Mouse (Mus musculus) heart, postnatal 36 days (tissue): ENCODE data around the gene Six1. TPM values are rescaled to one million over a fixed set of nuclear protein-coding genes. Genes with fewer than 3 reads are reported as not detected.

Experiments
- DNase-seq, 2 experiments: peaks; one replicate each; pipeline ENCODE4 v3.0.0; 2021 to 2022
- intact Hi-C: fragments of 180-260 bp; cut with DNase I; formaldehyde crosslinking; loops from one replicate; pipeline ENCODE4 v1.15.1; 2025
- total RNA-seq, 2 experiments: library from RNA; stranded (reverse); gene quantifications; 2 replicates each; pipeline ENCODE4 v1.2.3; 2021

Six1 gene
- total RNA-seq, 2 experiments from 2014 or later, result 0.89 to 1.3 TPM

DNA sequence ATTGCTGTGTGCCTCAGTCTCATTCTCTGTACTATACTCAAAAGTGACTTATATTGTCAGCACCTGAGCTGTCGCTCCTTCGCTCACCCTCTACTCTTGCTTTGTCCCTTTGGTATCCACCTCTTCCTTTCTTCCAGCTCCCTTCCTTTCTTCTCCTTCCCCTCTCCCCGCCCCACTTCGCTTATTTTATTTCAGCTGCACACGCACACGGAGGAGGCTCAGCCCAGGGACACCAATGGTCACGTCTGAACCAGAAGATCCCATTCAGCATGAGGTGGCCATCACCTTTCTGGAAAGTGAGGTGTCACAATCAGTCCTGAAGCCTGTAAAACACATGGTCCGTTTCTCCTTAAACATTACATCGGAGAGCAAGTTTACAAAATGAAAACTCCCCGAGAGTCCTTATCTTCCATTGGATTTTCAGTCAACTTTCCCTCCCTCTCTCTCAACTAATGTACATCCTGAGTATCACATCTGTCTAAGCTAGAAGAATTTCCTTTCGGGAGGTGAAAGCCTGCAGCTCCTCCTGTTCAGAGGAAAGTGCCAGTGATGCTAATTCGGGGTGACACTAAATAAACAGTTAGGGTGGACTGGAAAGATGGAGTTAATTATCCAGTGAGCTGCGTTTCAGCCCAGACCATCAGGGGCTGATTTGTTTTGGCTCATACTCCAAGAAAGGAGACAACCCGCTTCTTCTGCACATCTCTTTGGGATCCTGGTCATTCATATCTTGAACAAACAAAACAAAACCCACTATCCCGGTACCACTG lies 2.7 kb downstream of the Six1 start:
- no peak for DNase-seq
- intact Hi-C loops, result no loop called here

DNA sequence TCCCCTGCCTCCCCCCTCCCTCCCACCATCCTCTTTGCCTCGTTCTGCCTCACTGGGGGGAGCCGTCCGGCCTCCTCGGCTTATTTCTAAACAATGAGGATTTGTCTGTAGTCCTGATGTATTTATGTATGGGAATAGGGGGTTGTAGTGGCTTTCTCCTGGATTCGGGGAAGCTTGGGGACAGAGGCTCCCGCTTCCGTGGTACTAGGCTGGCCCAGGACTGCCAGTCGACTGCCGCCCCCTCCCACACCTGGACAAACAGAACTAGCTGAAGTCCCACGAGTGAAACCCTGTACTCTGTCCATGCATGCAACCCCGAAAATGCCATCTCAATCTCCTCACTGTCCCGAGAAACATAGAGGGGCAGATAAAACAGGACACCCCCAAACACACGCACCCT lies 3.4 kb downstream of the Six1 start:
- intact Hi-C loops, result no loop called here
- DNase-seq, result no peak

DNA sequence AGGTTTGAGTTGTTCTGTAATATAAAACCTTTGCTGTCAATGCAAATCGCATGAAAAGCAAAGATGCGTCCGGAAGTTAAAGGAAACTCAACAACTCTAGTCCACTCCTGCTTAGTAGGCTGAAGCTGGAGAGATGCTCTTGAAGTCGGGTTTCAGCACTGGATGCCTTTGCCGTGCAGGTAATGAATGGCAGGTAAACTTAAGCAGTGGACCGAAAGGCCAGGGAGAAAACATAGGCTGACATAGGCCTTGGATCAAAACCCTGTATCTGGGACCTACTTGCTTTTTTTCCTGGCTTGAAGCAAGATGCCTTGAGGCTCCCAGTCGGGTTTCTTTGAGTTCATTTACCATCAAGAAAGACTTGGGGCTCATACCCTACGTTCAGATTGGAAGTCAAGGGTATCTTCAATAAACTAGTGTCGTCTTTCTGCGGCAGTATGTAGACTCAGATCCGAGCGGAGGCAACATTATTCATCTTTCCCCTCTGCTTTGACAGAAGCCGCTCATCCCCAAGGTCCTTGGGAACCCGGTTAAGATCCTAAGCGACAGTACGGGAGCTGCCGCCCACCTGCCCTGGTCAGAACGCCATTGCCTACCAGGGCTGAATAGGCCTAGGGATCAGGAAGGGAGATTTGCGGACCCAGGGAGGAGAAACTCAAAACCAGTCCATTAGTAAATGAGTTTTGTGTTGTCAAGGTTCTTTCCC lies 4.0 kb downstream of the Six1 start:
- intact Hi-C loops, result loop anchor here (5.0 kb wide), 4 partner anchors 63 to 403 kb away; partner anchors contain the start of genes Six4, Slc38a6 and Trmt5
- DNase-seq, result no peak

DNA sequence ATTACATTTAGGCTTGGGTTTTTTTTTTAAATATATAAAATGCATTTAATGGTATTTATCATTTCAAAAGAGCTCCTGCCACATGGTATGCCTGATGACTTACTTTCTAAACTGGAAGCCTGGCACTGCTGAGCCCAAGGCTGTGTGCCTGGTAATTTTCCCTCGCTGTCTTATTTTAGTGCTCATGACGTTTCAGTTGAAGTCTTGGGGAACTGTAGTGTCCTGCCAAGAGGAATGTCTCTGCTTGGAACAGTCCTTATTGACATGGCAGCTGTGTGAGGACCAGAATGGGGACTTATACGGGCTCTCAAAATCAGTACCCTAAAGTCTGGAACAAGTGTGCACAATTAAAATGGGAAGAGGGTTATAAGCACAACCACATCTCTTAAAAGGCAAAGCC lies 5.2 kb downstream of the Six1 start:
- DNase-seq, result no peak
- intact Hi-C loops, result loop anchor here (5.0 kb wide), 4 partner anchors 64 to 404 kb away; partner anchors contain the start of genes Six4, Slc38a6 and Trmt5

DNA sequence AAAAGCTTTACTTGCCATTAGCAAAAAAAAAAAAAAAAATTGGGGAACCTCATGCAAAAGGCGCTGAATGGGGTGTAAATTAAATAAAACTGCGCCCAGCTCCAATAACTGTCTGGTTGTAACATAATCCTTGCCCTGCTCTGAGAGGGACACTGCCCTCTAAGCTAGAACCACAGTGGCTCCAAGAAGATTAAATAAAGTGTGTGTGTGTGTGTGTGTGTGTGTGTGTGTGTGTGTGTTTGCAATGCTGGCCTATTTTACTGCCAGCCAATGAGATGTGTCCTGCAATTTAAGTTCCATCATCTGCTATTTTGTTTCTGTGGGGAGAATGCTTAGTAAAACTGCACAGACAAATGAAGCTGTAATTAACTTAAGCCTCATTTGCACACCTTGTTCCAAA lies 6.1 kb downstream of the Six1 start:
- no peak for DNase-seq
- intact Hi-C loops, result loop anchor here (5.0 kb wide), 4 partner anchors 65 to 405 kb away; partner anchors contain the start of genes Six4, Slc38a6 and Trmt5

DNA sequence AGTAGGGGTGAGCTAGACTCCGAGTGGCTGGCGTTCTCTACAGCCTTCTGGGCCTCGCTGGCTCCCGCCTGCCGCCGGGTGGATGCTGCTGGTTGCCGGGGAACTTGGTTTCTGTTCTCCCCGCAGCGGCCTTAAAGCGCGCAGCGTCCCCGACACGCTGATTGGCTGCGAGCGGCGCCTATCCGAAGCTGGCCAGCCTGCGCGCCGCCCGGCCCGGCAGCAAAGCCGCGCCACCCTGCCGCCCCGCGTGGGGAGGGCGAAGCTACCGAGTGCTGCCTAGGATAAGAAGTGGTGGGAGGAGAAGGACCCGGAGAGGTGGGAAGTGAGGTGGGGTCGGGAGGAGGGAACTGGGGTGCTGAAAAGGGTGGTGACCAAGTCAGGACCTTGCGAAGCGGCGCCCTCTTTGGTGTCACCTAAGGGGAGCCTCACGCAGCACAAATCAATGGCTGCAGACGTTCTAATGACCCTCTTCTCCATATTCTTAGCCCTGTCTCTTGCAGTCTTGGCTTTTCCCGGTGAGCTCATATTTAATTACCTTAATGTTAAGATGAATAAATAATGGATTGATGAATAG lies 7.0 kb downstream of the Six1 start:
- intact Hi-C loops, result loop anchor here (5.0 kb wide), 4 partner anchors 66 to 406 kb away; partner anchors contain the start of genes Six4, Slc38a6 and Trmt5
- peak; percentile 74 to 81 for DNase-seq

DNA sequence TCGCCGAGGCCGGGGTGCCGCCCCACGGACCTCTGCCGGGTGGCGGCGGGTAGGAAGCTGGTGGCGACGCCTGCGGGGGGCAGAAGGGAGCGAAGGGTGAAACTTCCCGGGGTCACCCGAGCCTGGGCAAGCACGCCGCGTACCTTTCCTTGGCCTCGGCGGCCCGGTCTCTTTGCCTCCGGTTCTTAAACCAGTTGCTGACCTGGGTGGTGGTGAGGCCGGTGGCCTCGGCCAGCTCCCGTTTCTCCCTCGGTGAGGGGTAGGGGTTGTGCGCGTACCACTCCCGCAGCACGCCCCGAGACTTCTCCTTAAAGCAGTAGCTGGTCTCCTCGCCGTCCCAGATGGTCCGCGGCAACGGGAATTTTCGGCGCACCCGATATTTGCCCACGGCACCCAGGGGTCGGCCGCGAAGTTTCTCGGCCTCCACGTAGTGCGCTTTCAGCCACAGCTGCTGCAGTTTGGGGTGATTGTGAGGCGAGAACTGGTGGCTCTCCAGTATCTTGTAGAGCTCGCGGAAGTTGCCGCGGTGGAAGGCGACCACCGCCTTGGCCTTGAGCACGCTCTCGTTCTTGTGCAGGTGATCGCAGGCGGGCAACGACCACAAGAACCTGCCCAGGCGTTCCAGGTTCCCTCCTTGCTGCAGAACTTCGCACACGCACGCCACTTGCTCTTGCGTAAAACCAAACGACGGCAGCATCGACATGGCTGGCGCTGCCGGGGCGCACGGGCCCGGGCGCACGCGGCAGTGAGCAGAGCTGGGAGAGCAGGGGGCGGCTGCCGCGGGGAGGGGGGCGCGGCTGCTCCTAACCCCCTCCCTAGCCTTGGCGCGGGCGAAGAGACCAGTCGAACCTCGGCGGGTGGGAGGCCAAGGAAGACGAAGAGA lies 7.7 kb downstream of the Six1 start:
- intact Hi-C loops, result loop anchor here (5.0 kb wide), 4 partner anchors 66 to 406 kb away; partner anchors contain the start of genes Six4, Slc38a6 and Trmt5

DNA sequence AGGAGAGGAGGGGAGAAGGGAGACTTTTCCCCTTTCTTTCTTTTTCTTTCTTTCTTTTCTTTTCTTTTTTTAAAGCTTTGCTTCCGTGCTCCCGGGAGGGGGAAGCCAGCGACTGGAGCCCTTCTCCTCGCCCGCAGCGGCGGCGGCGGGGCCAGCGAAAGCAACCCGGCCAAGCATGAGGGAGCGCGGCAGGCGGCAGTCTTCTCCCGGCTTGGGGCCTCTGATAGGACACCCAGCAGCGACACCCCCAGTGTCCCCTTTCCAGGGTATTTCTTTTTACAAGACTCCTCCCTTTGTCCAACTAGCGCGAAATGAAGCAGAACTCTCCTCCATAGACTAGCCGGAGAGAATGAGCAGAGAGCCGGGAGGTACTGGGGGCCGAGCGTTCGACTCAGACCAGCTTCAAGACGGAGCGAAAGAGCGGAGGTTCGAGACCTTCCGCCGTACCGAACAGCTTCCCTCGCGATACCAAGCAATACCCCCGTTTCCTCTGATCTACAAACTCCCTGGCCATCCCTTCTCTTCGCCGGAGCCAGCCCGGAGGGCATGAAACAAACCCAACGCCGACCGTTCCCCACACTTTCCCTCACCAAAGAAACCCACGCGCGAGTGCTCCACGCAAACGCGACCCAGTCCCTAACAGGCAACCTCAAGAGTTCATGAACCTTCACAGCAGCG lies 8.5 kb downstream of the Six1 start:
- peak; percentile 60 to 77 for DNase-seq
- intact Hi-C loops, result loop anchor here (5.0 kb wide), 4 partner anchors 67 to 407 kb away; partner anchors contain the start of genes Six4, Slc38a6 and Trmt5

More for the DNA sequence above, 7.7 kb downstream of the Six1 start:
- peak in 1 of 2 experiments; percentile 24 for DNase-seq

DNA sequence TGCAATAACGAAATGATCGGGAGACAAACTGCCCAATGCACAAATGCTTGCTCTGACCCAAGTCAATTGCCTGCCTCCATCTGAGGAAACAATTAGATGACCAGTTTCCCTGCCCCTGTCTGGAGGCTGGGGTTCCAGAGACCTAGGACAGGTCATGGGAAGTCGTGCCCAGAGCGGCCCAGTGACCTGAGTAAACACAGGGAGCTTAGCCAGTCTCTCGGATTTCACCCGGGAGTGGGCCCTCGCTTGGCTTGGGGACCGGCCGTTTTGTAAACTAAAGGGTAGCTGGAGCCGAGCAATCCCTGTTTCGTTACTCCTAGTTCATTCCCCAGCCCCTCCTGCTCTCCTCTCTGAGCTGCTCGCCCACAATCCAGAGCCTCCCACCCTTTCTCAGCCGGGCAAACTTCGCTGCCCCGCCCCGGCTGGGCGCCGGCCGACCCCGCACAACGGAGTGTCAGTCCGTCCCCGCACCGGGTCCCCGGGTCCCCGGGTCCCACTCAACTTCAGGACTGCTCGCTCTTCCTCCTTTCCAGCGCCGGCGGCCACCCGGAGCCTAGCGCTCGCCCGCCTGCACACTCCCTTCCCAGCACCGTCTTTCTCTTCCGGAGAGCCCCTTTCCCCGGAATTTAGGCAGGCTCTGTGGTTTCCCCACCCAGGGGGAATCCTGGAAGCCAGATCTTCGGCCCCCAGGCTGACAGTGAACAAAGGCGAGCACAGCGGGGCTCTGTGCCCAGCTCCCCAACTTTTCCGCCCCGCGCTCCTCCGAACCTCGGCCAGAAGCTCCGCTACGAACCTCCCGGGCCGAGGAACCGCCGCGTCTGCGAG lies 9.3 kb downstream of the Six1 start:
- intact Hi-C loops, result loop anchor here (5.0 kb wide), 5 partner anchors 68 to 408 kb away; partner anchors contain the start of genes 4930447C04Rik, Six4, Slc38a6 and Trmt5
- DNase-seq, result peak; percentile 58 to 79

DNA sequence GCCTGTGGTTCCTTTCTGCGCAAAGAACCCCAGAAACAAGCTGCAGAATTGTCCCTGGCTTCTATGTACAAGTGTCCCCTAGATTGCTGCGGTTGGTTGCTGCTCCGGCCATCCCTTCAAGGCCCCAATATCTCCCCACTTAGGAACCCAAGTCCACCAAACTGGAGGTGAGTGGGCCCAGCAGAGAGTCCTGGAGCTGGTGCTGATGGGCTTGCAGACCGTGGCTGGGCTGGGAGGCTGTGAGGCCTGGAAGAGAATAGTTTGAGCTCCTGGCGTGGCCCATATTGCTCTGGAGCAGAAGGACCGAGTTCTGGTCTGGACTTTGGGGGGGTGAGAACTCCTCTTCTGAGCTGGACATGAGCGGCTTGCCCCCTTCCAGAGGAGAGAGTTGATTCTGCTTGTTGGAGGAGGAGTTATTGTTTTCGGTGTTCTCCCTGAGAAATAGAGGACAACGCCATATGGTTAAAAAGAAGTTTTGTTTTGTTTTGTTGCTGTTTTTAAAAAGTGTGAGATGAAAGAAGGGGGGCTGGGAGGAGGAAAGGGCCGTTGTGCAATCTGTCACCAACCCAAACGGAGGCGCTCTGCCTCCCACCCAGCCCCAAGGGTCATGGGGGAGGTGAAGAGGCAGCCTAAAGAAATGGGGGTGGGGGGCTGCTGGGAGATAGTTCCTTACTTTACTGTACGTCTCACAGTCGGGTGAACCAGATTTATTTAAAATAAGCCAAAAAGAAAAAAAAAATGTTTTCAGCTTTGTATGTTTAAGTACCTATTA lies 10.1 kb downstream of the Six1 start:
- intact Hi-C loops, result loop anchor here (5.0 kb wide), 1 partner anchor 101 kb away; the partner anchor contains the start of gene 4930447C04Rik
- peak; percentile 24 to 61 for DNase-seq

DNA sequence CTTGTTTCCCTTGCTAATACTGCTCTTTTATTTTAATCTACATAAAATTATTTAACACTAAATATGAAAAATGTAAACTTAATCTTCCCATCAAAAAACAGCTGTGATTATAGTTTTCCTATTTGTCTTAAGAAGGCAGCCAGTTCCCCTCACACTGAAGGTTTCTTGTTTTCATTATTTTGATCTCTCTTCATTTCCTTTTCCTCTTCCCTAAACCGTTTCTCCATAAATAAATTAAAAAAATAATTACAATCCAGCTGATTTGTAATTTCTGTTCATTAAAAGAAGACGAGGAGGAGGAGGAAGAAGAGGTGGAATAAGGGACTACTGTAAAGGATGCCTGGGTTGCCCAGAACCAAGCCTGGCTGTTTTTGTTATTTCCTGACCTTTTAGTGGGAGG lies 10.8 kb downstream of the Six1 start:
- no peak for DNase-seq
- intact Hi-C loops, result loop anchor here (5.0 kb wide), 1 partner anchor 101 kb away; the partner anchor contains the start of gene 4930447C04Rik

DNA sequence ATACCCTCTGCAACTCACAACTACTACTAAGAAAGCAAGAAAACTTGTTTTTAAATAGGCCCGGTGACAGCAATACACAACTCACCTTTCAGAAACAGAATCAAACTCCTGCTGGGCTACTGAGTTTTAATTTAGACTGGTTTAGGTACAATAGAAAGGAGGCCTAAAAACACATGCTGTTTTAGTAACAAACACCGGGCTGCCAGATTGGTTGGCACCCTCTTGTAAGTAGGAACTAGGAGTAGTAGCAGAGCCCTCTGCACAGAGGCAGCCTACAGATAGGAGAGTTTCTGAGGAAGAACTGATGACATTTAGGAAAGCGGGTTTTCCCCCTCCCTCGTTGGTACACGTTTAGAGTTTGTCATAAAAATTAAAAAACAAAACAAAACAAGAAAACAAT lies 11.3 kb downstream of the Six1 start:
- intact Hi-C loops, result loop anchor here (5.0 kb wide), 1 partner anchor 100 kb away; the partner anchor contains the start of gene 4930447C04Rik
- DNase-seq, result peak in 1 of 2 experiments; percentile 49

DNA sequence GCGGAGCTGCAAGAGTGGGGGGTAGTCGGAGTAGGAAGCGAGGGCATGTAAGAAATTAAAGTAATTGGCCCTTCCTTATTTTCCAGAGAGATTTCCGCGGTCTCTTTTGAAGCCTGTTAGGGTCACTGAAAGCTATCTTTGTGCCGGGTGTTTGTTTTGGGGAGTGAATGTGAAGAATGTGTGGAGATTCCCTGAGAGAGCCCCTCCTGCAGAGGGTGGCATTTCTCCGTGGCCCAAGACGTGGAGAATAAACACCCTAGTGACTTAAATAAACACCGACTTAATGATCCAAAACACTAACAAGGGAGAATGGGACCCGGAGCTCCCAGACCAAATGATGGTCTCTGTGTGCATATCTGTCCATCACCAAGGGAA lies 12.4 kb downstream of the Six1 start:
- intact Hi-C loops, result loop anchor here (5.0 kb wide), 1 partner anchor 99 kb away; the partner anchor contains the start of gene 4930447C04Rik
- no peak for DNase-seq

DNA sequence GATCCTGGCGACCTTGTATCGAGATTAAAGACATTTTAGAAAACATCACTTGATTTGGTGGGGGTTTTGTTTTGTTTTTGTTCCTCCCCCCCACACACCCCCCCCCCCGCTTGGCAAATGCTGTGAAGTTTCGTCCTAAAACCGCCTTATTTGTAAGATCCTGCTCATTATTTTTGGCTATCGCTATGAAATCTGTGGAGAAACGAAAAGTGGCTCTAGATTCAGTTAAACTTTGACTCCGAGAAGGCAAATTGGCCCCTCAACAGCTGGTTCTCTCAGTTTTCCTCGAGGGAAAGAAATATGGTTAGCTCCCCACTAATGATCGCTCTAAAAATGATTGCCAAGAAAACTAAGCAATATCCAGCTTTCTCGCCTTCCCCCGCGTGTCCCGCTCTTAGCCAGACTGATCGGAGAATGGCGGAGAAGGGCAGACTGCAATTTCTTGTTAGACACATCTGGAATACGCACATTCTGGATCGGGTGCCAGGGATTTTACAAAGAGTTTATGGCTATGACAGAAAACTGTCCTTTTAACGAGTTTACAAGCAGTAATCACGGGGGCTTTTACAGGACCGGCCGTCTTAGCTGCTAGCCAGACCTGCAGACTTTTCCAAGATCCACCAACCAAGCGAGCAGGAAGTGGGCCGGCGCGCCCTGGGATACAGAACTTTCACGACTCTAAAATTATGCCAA lies 13.0 kb downstream of the Six1 start:
- intact Hi-C loops, result loop anchor here (5.0 kb wide), 1 partner anchor 98 kb away; the partner anchor contains the start of gene 4930447C04Rik
- DNase-seq, result peak in 1 of 2 experiments; percentile 51

DNA sequence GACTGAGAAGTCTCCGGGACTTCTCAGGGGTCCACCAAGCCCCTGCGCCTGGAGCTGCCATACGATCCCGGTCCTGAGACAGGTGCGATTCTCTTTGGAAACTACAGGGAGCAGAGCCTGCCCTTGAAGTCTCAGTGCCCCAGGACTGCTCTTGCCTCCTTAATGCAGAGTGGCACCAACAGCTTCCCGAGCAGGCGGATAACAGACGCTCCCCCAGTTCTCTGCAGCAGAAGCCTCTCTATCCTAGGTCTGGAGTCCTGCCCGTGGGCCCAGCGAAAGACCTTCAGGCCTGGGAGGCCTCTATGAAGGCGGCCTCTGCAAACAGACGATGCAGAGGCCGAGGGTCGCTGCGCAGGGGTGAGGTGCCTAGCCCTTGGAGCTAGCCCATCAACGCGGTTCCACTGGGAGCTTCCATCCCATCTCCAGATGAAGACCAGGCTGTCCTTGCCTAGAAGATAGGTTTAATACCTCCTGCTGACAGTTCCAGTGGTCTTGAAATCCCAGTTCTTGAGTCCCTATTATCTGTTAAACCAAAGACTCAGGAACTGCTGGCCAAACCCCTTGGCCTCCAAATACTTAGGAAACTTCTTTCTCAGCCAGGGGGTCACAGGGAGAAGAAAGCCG lies 13.6 kb downstream of the Six1 start:
- no peak for DNase-seq

More for the DNA sequence above, 13.6 kb downstream of the Six1 start:
- intact Hi-C loops, result loop anchor here (5.0 kb wide), 1 partner anchor 98 kb away; the partner anchor contains the start of gene 4930447C04Rik
